Mouse (Mus musculus) liver, embryonic 14.5 days (tissue): Measurements from ENCODE around the gene Prss33.

ENCODE experiments used
- CTCF ChIP-seq: IDR thresholded peaks from 2 replicates; pipeline ENCODE4 v1.5.1; 2016; ENCODE audit warnings: antibody characterized with exemption, low read depth, control low read depth
- EP300 ChIP-seq: IDR thresholded peaks from 2 replicates; pipeline ENCODE4 v1.6.1; 2016; ENCODE audit warnings: antibody characterized with exemption, low read depth

DNA sequence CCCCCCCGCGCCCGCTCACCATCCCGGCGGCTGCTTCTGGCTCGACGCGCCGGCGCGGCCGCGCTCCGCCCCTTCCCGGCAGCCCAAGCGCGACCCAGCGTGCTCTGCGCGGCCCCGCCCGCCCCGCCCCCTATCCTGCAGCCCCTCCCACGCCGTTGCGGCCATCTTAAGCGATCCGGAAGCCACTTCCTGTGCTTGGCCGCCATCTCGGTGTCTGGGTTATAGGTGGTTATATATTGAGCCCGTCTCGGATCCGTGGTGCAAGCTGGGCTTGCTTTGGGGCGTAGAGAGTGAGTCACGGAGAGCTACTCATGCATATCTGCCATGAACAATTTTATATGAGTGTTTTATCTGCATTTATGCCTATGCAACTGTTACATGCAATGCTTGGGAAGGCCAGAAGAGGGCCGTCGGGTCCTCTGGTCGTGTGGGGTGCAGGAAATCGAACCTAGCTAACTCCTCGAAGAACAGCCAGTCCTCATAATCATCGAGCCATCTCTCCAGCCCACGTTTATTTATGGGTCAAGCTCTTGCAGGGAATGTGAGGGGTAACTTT lies 6.7 kb downstream of the Prss33 start, which contains the start of gene Elob:
- TF ChIP-seq CTCF (peak; percentile 83), EP300 (no peak)
